Mouse (Mus musculus) forebrain, embryonic 15.5 days (tissue): ENCODE measurements around the gene Myl4. TPM values are rescaled to one million over a fixed set of nuclear protein-coding genes. Genes with fewer than 3 reads are reported as not detected.

Source experiments
- ATAC-seq: fragments of 200-750 bp; cut with Nextera tagmentation; replicated peaks from 2 replicates; pipeline ENCODE4 v1.8.0; 2017; ENCODE audit warnings: mild to moderate bottlenecking, moderate TSS enrichment, moderate library complexity
- H3K27ac ChIP-seq: fragments of 300-500 bp; sonication (generic); replicated peaks from 2 replicates; pipeline ENCODE4 v1.5.1; 2015; ENCODE audit warnings: mild to moderate bottlenecking, inconsistent platforms
- H3K27me3 ChIP-seq: fragments of 300-500 bp; sonication (generic); 2 replicates; pipeline ENCODE4 v1.6.1; 2015; ENCODE audit warnings: inconsistent platforms
- H3K36me3 ChIP-seq: fragments of 300-500 bp; sonication (generic); 2 replicates; pipeline ENCODE4 v1.6.1; 2015; ENCODE audit warnings: mild to moderate bottlenecking, inconsistent platforms
- H3K4me1 ChIP-seq: fragments of 300-500 bp; sonication (generic); 2 replicates; pipeline ENCODE4 v1.6.1; 2015; ENCODE audit warnings: inconsistent platforms
- H3K4me2 ChIP-seq: fragments of 300-500 bp; sonication (generic); replicated peaks from 2 replicates; pipeline ENCODE4 v1.6.1; 2015; ENCODE audit warnings: mild to moderate bottlenecking, inconsistent platforms
- H3K4me3 ChIP-seq: fragments of 300-500 bp; sonication (generic); 2 replicates; pipeline ENCODE4 v1.5.1; 2015; ENCODE audit warnings: mild to moderate bottlenecking, inconsistent platforms
- H3K9ac ChIP-seq: fragments of 300-500 bp; sonication (generic); replicated peaks from 2 replicates; pipeline ENCODE4 v1.6.1; 2015; ENCODE audit warnings: mild to moderate bottlenecking, inconsistent platforms
- H3K9me3 ChIP-seq: fragments of 300-500 bp; sonication (generic); 2 replicates; pipeline ENCODE4 v1.6.1; 2016; ENCODE audit warnings: inconsistent platforms
- WGBS: fragments of 180-500 bp; shearing (Covaris S2); methylation state at CpG from one replicate; pipeline ENCODE4 v1.1.7; 2015; ENCODE audit warnings: mixed read lengths; 5-methylcytosine and 5-hydroxymethylcytosine counted together
- polyA plus RNA-seq: library from polyadenylated mRNA; unstranded; fragments of >200 nt; fragmentation: Nextera tagmentation; extraction: Ambion mirVana; gene quantifications from 2 replicates; pipeline ENCODE4 v1.2.1, GENCODE M21; 2015

The Myl4 gene
- polyA plus RNA-seq, 1 experiment from 2014 or later: 2.9 TPM

DNA sequence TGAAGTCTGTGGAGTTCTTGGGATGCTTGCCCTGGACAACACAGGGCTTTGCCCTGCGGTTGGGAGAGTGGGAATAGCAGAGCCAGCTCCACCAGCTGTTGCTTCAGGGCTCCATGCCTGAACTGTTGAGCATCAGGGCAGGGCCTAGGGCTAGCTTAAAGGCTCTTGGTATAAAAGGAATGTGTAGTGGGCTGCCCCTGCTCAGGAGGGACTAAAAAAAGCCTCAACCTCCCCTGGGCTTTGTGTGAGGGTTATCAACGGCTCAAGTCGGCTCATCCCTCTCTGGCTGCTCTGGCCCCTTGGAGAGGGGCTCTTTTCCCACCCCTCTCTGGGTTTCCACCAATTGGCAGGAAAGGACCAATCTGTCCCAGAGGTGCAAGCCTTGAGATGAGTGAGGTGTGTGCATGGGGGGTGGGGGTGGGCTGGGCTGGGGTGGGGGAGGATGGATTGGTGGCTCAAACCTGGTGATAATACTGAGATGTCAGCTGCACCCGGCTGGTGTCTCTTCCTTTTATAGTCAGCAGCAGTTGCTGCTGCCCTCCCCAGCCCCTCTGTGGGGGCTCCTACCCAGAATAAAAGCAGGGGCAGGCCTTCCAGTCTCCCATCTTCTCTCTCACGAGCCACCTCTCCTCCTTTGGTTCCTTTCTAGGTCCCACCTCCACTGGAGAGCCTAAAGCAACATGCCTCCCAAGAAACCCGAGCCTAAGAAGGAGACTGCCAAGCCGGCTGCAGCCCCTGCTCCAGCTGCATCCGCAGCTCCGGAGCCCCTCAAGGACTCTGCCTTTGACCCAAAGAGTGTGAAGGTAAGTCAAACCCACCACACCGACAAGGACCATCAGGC is 26.5 kb downstream of the Myl4 start:
- Histone ChIP-seq H3K27me3 (no peaks in the 10 kb centered on the region), H3K4me1 (no peaks in the 10 kb centered on the region), H3K4me3 (no peak overlapping the region), H3K4me2 (no peak overlapping the region), H3K36me3 (no peaks in the 10 kb centered on the region), H3K27ac (no peak overlapping the region), H3K9me3 (no peaks in the 10 kb centered on the region), H3K9ac (no peak overlapping the region)
- no peak for ATAC-seq
- 45% methylated on average over 10 of the region's 10 CpGs for WGBS

- Histone ChIP-seq H3K4me2 (no peak overlapping the region), H3K4me1 (no peaks in the 10 kb centered on the region), H3K9ac (no peak overlapping the region), H3K27me3 (no peaks in the 10 kb centered on the region), H3K27ac (no peak overlapping the region), H3K9me3 (no peaks in the 10 kb centered on the region), H3K4me3 (no peak overlapping the region), H3K36me3 (no peaks in the 10 kb centered on the region)
- WGBS: 84% methylated on average over 5 of the region's 5 CpGs
- no peak for ATAC-seq
Observed at GRCm38 (mm10) chr11:104578074-104578473, 27.6 kb downstream of the Myl4 start.

DNA sequence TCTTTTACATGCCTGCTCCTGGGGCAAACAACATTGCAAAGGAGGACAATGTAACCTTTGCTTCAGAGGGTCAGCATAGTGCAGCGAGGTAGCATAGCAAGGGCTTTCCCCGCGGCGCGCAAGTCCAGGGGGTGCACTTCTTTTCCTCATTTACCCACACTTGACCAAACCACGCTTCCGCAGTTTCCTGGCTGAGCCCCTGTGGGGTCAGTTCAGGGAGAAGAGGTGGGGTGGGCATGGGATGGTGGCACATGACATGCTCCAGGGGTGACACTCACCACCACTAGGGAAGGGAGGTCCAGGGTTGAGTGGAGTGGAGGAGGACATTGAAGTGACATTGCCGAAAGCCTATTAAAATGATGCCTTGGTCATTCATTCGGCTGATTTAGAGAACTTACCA is 28.6 kb downstream of the Myl4 start:
- Histone ChIP-seq H3K36me3 (no peaks in the 10 kb centered on the region), H3K4me1 (no peaks in the 10 kb centered on the region), H3K4me2 (no peak overlapping the region), H3K27me3 (no peaks in the 10 kb centered on the region), H3K9ac (no peak overlapping the region), H3K4me3 (no peak overlapping the region), H3K27ac (no peak overlapping the region), H3K9me3 (no peaks in the 10 kb centered on the region)
- no peak for ATAC-seq
- 91% methylated on average over 9 of the region's 9 CpGs for WGBS

DNA sequence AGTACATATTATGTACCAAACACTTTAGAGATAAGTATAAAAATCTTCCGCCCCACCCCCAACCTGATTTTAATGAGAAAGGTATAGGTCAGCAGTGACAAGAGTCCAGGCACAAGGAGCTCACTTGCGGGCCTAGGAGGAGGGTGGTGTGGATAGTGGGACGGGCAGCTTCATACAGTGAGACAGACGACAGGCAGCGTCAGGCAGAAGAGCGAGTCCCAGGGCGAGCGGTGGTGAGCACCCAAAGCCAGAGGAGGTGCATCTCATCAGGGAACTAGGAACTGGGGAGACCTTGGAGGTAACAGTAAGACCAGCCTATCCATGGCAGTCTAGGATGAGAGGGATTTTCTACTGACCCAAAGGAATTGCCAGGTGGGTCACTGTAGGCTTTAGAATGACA is 29.1 kb downstream of the Myl4 start:
- Histone ChIP-seq H3K4me3 (no peak overlapping the region), H3K9me3 (no peaks in the 10 kb centered on the region), H3K27me3 (no peaks in the 10 kb centered on the region), H3K9ac (no peak overlapping the region), H3K4me1 (no peaks in the 10 kb centered on the region), H3K36me3 (no peaks in the 10 kb centered on the region), H3K4me2 (no peak overlapping the region), H3K27ac (no peak overlapping the region)
- ATAC-seq: no peak
- WGBS: 96% methylated on average over 8 of the region's 8 CpGs

DNA sequence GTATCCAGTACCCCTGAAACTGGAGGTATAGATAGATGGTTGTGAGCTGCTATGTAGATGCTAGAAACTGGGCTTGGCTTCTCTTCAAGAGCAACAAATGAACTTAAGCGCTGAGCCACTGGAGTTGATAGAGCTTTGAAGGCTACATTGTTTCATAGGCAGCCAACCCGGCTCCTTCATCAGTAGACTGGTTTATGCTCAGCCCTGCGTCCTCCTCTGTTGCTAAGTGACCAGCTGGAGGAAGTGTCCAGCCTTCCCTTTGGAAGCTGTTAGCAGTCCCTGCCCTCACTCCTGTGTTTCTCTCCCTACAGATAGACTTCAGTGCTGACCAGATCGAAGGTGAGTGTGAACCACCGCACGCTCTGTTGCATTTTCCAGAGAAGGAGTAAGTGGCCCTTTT is 29.6 kb downstream of the Myl4 start:
- no peak for ATAC-seq
- no peaks in the 10 kb centered on the region for H3K4me1 ChIP-seq
- H3K27ac ChIP-seq: no peak overlapping the region
- no peak overlapping the region for H3K4me3 ChIP-seq
- no peak overlapping the region for H3K4me2 ChIP-seq
- H3K9ac ChIP-seq: no peak overlapping the region
- no peaks in the 10 kb centered on the region for H3K27me3 ChIP-seq
- WGBS: 73% methylated on average over 6 of the region's 6 CpGs
- no peaks in the 10 kb centered on the region for H3K36me3 ChIP-seq
- H3K9me3 ChIP-seq: no peaks in the 10 kb centered on the region

DNA sequence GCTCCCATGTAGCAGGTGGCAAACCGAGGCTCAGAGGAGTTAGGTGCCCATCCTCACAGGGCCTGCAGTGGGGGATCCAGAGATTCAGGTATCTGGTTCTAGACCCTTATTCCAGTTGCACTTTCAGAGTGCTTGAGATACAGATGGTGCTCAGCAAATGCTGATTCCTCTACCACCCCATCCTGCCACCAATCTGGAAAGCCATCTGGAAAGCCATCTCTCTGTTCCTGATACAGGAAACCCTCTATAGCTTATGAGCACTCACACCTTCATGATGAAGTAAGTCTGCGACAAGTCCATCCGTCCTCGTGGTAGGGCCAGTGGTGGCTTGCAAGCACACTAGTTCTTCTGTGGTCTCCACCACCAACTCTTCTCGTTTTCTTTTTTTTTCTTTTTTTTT is 30.1 kb downstream of the Myl4 start:
- no peak for ATAC-seq
- no peaks in the 10 kb centered on the region for H3K4me1 ChIP-seq
- H3K27ac ChIP-seq: no peak overlapping the region
- 89% methylated on average over 5 of the region's 5 CpGs for WGBS
- H3K4me2 ChIP-seq: no peak overlapping the region
- no peak overlapping the region for H3K4me3 ChIP-seq
- H3K27me3 ChIP-seq: no peaks in the 10 kb centered on the region
- no peaks in the 10 kb centered on the region for H3K36me3 ChIP-seq
- H3K9ac ChIP-seq: no peak overlapping the region
- no peaks in the 10 kb centered on the region for H3K9me3 ChIP-seq

DNA sequence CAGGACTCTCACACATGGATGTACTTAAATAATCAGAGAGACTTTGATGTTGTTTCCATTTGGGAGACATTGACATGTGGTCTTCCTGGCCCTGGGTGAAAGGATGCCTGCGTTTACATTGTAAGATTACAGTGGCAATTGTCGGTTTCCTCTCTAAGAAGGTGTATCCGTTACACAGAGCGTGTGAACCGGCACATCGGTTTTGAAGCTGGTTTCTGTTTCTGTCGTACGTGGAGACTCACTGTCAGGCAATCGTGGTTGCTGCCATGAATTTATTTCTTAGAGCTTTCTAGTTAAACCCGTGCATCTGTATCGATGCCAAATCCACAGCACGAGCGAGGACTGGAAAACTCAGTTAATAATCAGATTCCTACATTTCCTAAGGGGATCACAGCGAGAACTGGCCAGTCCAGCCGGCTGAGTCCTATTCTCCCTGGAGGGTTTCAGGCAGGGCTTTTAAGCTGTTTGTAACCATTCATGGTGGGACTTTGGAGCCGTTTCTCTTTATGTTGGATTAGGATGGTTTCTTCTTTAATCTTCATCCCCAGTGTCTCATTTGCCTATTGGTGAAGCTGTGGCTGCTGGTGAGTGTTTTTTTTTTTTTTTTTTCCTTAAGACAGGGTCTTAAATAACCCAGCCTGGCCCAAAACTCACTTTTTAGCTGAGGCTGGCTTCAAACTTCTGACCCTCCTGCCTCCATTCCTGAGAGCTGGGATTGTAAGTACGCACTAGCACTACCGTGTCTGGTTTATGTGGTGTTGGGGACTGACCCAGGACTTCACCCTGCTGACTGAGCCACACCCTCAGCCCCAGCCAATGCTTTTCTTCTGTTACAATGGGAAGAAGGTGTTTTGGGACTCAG is 31.2 kb downstream of the Myl4 start:
- no peak overlapping the region for H3K9ac ChIP-seq
- WGBS: 76% methylated on average over 18 of the region's 18 CpGs
- no peaks in the 10 kb centered on the region for H3K4me1 ChIP-seq
- no peak overlapping the region for H3K4me2 ChIP-seq
- no peaks in the 10 kb centered on the region for H3K36me3 ChIP-seq
- no peak overlapping the region for H3K27ac ChIP-seq
- no peak for ATAC-seq
- H3K9me3 ChIP-seq: no peaks in the 10 kb centered on the region
- no peaks in the 10 kb centered on the region for H3K27me3 ChIP-seq
- no peak overlapping the region for H3K4me3 ChIP-seq

- no peak overlapping the region for H3K27ac ChIP-seq
- ATAC-seq: no peak
- WGBS: 94% methylated on average over 2 of the region's 2 CpGs
Observed at GRCm38 (mm10) chr11:104582308-104582606, 31.8 kb downstream of the Myl4 start.

GRCm38 (mm10) chr11:104582630-104583364 is 32.3 kb downstream of the Myl4 start:
- H3K4me2 ChIP-seq: no peak overlapping the region
- no peak for ATAC-seq
- H3K4me3 ChIP-seq: no peak overlapping the region
- H3K36me3 ChIP-seq: no peaks in the 10 kb centered on the region
- WGBS: 62% methylated on average over 13 of the region's 13 CpGs
- H3K27ac ChIP-seq: no peak overlapping the region
- no peaks in the 10 kb centered on the region for H3K27me3 ChIP-seq
- no peaks in the 10 kb centered on the region for H3K4me1 ChIP-seq
- no peaks in the 10 kb centered on the region for H3K9me3 ChIP-seq
- no peak overlapping the region for H3K9ac ChIP-seq

More at GRCm38 (mm10) chr11:104582308-104582606, 31.8 kb downstream of the Myl4 start:
- no peaks in the 10 kb centered on the region for H3K27me3 ChIP-seq
- no peak overlapping the region for H3K9ac ChIP-seq
- no peaks in the 10 kb centered on the region for H3K9me3 ChIP-seq
- H3K4me2 ChIP-seq: no peak overlapping the region
- H3K4me1 ChIP-seq: no peaks in the 10 kb centered on the region
- H3K36me3 ChIP-seq: no peaks in the 10 kb centered on the region
- no peak overlapping the region for H3K4me3 ChIP-seq

GRCm38 (mm10) chr11:104585495-104585894 is 35.0 kb downstream of the Myl4 start:
- Histone ChIP-seq H3K4me1 (no peaks in the 10 kb centered on the region), H3K9ac (no peak overlapping the region), H3K27me3 (no peaks in the 10 kb centered on the region), H3K9me3 (peaks cover 4% of the 10 kb centered on the region; the same call in 1 of the 2 replicates), H3K4me2 (no peak overlapping the region), H3K4me3 (no peak overlapping the region), H3K36me3 (no peaks in the 10 kb centered on the region), H3K27ac (no peak overlapping the region)
- 77% methylated on average over 5 of the region's 5 CpGs for WGBS
- no peak for ATAC-seq

GRCm38 (mm10) chr11:104587904-104588303 is 37.4 kb downstream of the Myl4 start:
- 96% methylated on average over 9 of the region's 9 CpGs for WGBS
- Histone ChIP-seq H3K4me3 (no peak overlapping the region), H3K9me3 (peaks cover 4% of the 10 kb centered on the region; the same call in 1 of the 2 replicates), H3K4me1 (no peaks in the 10 kb centered on the region), H3K4me2 (no peak overlapping the region), H3K9ac (no peak overlapping the region), H3K36me3 (no peaks in the 10 kb centered on the region), H3K27me3 (no peaks in the 10 kb centered on the region), H3K27ac (no peak overlapping the region)
- no peak for ATAC-seq

DNA sequence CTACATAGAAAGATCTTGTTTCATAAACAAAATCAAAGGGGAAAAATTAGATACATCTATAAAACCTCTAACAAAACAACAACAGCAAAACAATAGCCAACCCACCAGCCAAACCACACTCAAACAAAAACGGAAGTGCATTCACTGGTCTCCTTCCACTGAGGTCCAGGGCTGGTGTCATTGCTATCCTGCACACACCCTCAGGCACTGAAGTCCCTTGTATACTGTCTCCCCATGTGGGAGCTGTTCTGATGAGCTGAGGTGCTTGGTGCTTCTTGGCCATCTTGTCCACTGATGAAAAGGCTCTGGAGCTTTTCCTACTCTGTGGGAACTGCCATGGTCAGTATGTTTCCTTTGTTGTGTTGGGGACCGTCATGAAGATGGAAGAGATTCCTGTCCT is 38.0 kb downstream of the Myl4 start:
- Histone ChIP-seq H3K4me2 (no peak overlapping the region), H3K4me3 (no peak overlapping the region), H3K9me3 (peaks cover 4% of the 10 kb centered on the region; the same call in 1 of the 2 replicates), H3K27me3 (no peaks in the 10 kb centered on the region), H3K9ac (no peak overlapping the region), H3K4me1 (no peaks in the 10 kb centered on the region), H3K36me3 (no peaks in the 10 kb centered on the region), H3K27ac (no peak overlapping the region)
- ATAC-seq: no peak
- 85% methylated on average over 2 of the region's 2 CpGs for WGBS
